Mouse (Mus musculus): ENCODE measurements around the gene Eng. TPM values are rescaled to one million over a fixed set of nuclear protein-coding genes. Genes with fewer than 3 reads are reported as not detected.

Eng gene
- polyA plus RNA-seq, 1 experiment: 38.0 TPM

- no peak for TF ChIP-seq POLR2A (IDR thresholded peaks at IDR 0.05; ENCODE audit: borderline replicate concordance, extremely low read depth, insufficient read depth, insufficient read length, poor library complexity, severe bottlenecking)
- no peak for TF ChIP-seq CTCF (IDR thresholded peaks at IDR 0.05; ENCODE audit: borderline replicate concordance, extremely low read depth, insufficient read depth, insufficient read length)
- no peak for DNase-seq (ENCODE audit: low read depth)
Measured at GRCm38 (mm10) chr2:32624111-32624748, 22.2 kb upstream of the Eng start.

DNA sequence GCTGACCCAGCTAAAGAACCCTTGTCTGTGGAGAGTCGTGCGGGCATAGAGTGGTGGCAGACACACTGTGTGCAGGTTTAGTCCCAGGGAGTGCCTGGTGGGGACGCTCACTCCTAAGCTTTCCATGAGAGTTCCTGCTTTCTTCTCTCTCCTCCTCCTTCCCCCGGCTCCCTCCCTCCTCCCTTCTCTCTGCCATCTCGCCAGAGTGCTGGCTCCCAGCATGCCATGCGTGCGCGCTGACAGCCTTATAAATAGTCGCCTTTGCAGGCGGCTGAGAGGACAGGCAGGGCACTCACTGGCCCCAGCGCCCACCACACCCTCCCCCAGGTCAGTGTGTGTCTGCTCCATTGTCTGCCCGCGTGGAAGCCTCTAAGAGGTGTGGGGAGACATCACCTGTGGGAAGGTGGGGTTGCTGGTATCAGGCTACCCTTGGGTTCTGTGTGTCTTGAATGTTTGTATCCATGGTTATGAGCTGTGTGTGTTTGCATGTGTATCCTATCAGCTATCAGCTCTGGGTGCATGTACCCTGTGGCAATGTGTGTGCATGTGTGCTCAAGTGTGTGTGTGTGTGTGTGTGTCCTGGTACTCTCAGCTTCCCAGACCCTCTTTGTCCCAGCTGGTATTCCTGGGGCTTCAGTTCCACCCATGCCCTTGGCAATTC is 21.1 kb upstream of the Eng start:
- DNase-seq (ENCODE audit: low read depth): peak; percentile 93
- TF ChIP-seq CTCF (IDR thresholded peaks at IDR 0.05; ENCODE audit: borderline replicate concordance, extremely low read depth, insufficient read depth, insufficient read length): 0 out of 2 replicates have a peak, but pooled peaks have one; percentile 5
- peak; percentile 79; the same call in 1 of the 2 replicates for TF ChIP-seq POLR2A (IDR thresholded peaks at IDR 0.05; ENCODE audit: borderline replicate concordance, extremely low read depth, insufficient read depth, insufficient read length, poor library complexity, severe bottlenecking)

- TF ChIP-seq CTCF (IDR thresholded peaks at IDR 0.05; ENCODE audit: borderline replicate concordance, extremely low read depth, insufficient read depth, insufficient read length) (no peak), POLR2A (IDR thresholded peaks at IDR 0.05; ENCODE audit: borderline replicate concordance, extremely low read depth, insufficient read depth, insufficient read length, poor library complexity, severe bottlenecking) (no peak)
- peak; percentile 64 for DNase-seq (ENCODE audit: low read depth)
Measured at GRCm38 (mm10) chr2:32625873-32626694, 20.3 kb upstream of the Eng start.

DNA sequence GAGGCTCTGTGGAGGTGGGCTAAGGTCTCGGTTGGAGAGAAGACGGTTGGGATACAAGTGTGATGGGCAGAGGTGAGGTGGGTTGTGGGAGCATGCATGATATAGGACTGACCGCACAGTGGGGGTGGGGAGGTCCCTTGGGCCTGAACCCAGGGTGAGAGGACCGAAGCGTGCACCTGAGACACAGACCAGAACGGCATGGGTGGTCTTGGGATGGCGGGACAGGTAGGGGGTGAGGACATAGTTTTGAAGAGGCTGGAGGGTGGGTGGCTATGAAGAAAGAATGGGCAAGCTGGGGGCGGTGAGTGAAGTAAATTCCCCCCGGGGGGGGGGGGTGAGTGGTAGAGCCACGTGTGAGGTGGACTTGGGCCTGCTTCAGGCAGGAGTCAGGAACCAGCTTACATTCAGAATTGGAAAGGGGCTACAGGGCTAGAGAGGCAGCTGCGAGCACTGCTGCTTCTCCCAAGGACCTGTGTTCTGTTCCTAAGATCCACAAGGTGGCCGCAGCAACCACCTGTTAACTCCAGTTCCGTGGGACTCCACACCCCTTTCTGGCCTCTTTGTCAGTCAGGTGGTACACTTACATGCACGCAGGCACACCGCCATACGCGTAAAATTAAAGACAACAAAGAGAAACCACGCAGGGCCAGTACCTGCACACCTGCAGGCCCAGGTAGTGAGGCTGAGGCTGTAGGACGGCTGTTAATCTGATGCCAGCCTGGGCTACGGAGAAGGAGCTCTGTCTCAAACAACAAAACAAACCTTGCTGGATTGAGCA is 18.9 kb upstream of the Eng start:
- no peak for DNase-seq (ENCODE audit: low read depth)
- TF ChIP-seq CTCF (IDR thresholded peaks at IDR 0.05; ENCODE audit: borderline replicate concordance, extremely low read depth, insufficient read depth, insufficient read length): no peak
- no peak for TF ChIP-seq POLR2A (IDR thresholded peaks at IDR 0.05; ENCODE audit: borderline replicate concordance, extremely low read depth, insufficient read depth, insufficient read length, poor library complexity, severe bottlenecking)

DNA sequence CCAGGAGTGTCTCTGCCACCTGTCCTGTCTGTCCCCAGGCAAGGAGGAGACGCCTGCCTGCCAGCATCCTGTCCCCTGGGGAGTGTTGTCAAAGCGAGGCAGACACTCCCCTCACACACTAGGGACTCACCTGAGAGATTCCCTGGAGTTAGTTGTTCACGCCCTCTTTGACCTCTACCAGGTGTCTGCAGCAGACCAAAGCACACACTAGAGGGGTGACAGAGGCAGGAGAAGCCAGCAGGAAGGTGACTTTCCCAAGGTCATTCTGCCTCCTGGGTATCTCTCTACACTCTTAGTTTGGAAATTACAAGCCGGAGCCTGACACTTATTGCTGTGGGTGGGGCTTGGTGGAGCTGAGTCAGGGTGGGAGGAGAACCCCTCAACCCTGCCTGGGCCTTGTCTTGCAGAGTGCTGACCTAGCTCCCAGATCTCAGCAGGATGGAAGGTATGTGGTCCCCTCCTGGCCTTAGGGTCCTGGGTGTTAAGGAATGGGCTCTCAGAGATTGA is 18.3 kb upstream of the Eng start:
- no peak for DNase-seq (ENCODE audit: low read depth)
- no peak for TF ChIP-seq POLR2A (IDR thresholded peaks at IDR 0.05; ENCODE audit: borderline replicate concordance, extremely low read depth, insufficient read depth, insufficient read length, poor library complexity, severe bottlenecking)
- TF ChIP-seq CTCF (IDR thresholded peaks at IDR 0.05; ENCODE audit: borderline replicate concordance, extremely low read depth, insufficient read depth, insufficient read length): no peak

- peak; percentile 76 for DNase-seq (ENCODE audit: low read depth)
- TF ChIP-seq POLR2A (IDR thresholded peaks at IDR 0.05; ENCODE audit: borderline replicate concordance, extremely low read depth, insufficient read depth, insufficient read length, poor library complexity, severe bottlenecking) (no peak), CTCF (IDR thresholded peaks at IDR 0.05; ENCODE audit: borderline replicate concordance, extremely low read depth, insufficient read depth, insufficient read length) (no peak)
Measured at GRCm38 (mm10) chr2:32628729-32629128, 17.7 kb upstream of the Eng start.

- peak; percentile 92 for DNase-seq (ENCODE audit: low read depth)
- TF ChIP-seq POLR2A (IDR thresholded peaks at IDR 0.05; ENCODE audit: borderline replicate concordance, extremely low read depth, insufficient read depth, insufficient read length, poor library complexity, severe bottlenecking) (no peak), CTCF (IDR thresholded peaks at IDR 0.05; ENCODE audit: borderline replicate concordance, extremely low read depth, insufficient read depth, insufficient read length) (no peak)
Measured at GRCm38 (mm10) chr2:32629276-32629976, 17.0 kb upstream of the Eng start.

DNA sequence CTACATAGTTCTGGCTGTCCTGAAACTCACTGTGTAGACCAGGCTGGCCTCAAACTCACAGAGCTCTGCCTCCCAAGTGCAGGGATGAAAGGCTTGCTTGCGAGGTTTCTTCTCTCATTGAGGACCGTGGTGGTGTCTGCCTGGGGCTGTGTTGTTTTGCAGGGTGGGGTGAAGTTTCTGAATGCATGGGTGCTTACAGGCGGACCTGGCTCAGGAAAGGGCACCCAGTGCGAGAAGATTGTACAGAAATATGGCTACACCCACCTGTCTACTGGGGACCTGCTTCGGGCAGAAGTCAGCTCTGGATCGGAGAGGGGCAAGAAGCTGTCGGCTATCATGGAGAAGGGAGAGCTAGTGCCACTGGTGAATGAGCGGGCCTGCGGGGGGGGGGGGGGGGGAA is 16.4 kb upstream of the Eng start:
- DNase-seq (ENCODE audit: low read depth): no peak
- TF ChIP-seq CTCF (IDR thresholded peaks at IDR 0.05; ENCODE audit: borderline replicate concordance, extremely low read depth, insufficient read depth, insufficient read length): no peak
- TF ChIP-seq POLR2A (IDR thresholded peaks at IDR 0.05; ENCODE audit: borderline replicate concordance, extremely low read depth, insufficient read depth, insufficient read length, poor library complexity, severe bottlenecking): no peak

DNA sequence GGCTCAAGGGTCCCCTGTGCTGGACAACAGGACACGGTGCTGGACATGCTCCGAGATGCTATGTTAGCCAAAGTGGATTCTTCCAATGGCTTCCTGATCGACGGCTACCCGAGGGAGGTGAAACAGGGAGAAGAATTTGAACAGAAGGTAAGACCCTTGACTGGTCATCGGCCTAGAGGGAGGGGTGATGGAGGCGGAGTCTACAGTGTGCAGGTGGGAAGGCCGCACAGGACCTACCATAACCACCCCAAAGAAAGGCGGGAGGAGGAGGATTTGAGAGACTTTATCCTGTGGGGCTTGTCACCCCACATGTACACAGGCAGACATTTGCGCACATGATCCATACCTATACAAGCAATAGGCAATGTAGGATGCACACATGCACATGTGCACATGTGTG is 15.3 kb upstream of the Eng start:
- DNase-seq (ENCODE audit: low read depth): no peak
- TF ChIP-seq CTCF (IDR thresholded peaks at IDR 0.05; ENCODE audit: borderline replicate concordance, extremely low read depth, insufficient read depth, insufficient read length) (no peak), POLR2A (IDR thresholded peaks at IDR 0.05; ENCODE audit: borderline replicate concordance, extremely low read depth, insufficient read depth, insufficient read length, poor library complexity, severe bottlenecking) (no peak)

GRCm38 (mm10) chr2:32631737-32632394 is 14.5 kb upstream of the Eng start:
- peak; percentile 83 for DNase-seq (ENCODE audit: low read depth)
- TF ChIP-seq CTCF (IDR thresholded peaks at IDR 0.05; ENCODE audit: borderline replicate concordance, extremely low read depth, insufficient read depth, insufficient read length) (peak; percentile 90), POLR2A (IDR thresholded peaks at IDR 0.05; ENCODE audit: borderline replicate concordance, extremely low read depth, insufficient read depth, insufficient read length, poor library complexity, severe bottlenecking) (no peak)

All from brain, embryonic 14.5 days (tissue).